Mouse (Mus musculus) lung, adult 2 months (tissue): ENCODE results near the gene Dcdc2c.

Experiments
- CTCF ChIP-seq: fragments of 200-500 bp; IDR thresholded peaks from 2 replicates; pipeline ENCODE4 v1.5.1; 2011; ENCODE audit warnings: mild to moderate bottlenecking, low read length, control low read depth; ENCODE audit not compliant: insufficient read depth
- POLR2A ChIP-seq: fragments of 200-500 bp; IDR thresholded peaks from 2 replicates; pipeline ENCODE4 v1.6.1; 2011; ENCODE audit warnings: low read depth, mild to moderate bottlenecking, control low read depth, low read length, borderline replicate concordance; ENCODE audit errors: extremely low read depth

DNA sequence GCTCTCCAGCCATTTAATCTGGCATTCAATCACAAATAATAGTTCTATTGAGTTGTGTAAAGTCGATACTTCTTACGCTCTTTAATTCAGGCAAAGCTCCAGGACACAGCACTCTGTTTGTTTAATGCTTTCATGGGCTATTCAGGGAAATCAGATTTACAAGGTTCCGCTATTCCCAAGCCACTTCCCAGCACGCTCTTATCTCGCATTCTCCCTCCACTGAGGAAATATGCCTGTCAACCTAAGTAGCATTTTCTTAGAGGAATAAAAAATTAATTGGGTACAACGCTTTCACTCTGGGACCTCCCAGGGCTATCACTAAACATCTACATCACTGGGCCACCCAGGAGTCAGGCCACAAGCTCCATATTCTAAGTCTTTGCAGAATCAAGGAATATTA lies 160.1 kb downstream of the Dcdc2c start:
- TF ChIP-seq POLR2A (no peak), CTCF (no peak)
